Mouse (Mus musculus) brown adipose tissue, adult 24 weeks (tissue): Measurements from ENCODE around the gene Pfkfb3. TPM values are rescaled to one million over a fixed set of nuclear protein-coding genes. Genes with fewer than 3 reads are reported as not detected.

Source experiments
- H3K27ac ChIP-seq: fragments of 200-500 bp; replicated peaks from 2 replicates; pipeline ENCODE4 v1.5.1; 2012; ENCODE audit warnings: low read depth, mild to moderate bottlenecking, low read length
- H3K4me1 ChIP-seq: fragments of 200-500 bp; 2 replicates; pipeline ENCODE4 v1.6.1; 2012; ENCODE audit warnings: low read length, mixed read lengths; ENCODE audit not compliant: control insufficient read depth, insufficient read depth, insufficient read length
- H3K4me3 ChIP-seq: fragments of 200-500 bp; 2 replicates; pipeline ENCODE4 v1.5.1; 2012; ENCODE audit warnings: low read depth, mild to moderate bottlenecking, low read length, moderate library complexity; ENCODE audit not compliant: insufficient read depth
- polyA plus RNA-seq: library from polyadenylated mRNA; stranded (reverse); fragments of >200 nt; gene quantifications from 2 replicates; pipeline ENCODE4 v1.2.4, GENCODE M21; 2012; ENCODE audit not compliant: missing spikeins, insufficient read depth, insufficient read length

Pfkfb3 gene
- 190 and 226 TPM in 2 replicates for polyA plus RNA-seq

GRCm38 (mm10) chr2:11553471-11554400 is at the start of gene Pfkfb3:
Pfkfb3 (minus strand) TSS chr2:11554077.
- H3K27ac ChIP-seq = peak within 1 kb of the TSS; percentile 29
- peak within 1 kb of the TSS; percentile 76 for H3K4me3 ChIP-seq
- peaks cover 3% of the 10 kb centered on the region; the same call in 1 of the 2 replicates for H3K4me1 ChIP-seq

- H3K4me3 ChIP-seq = peak overlapping the region; percentile 83
- H3K27ac ChIP-seq = peak overlapping the region; percentile 36
- peaks cover 7% of the 10 kb centered on the region; the same call in 1 of the 2 replicates for H3K4me1 ChIP-seq
Observed at GRCm38 (mm10) chr2:11602506-11603489, 48.9 kb upstream of the Pfkfb3 start.

GRCm38 (mm10) chr2:11601795-11602194 is 47.9 kb upstream of the Pfkfb3 start:
- Histone ChIP-seq H3K4me3 (peak overlapping the region; percentile 83), H3K4me1 (peaks cover 7% of the 10 kb centered on the region; the same call in 1 of the 2 replicates), H3K27ac (no peak overlapping the region)

GRCm38 (mm10) chr2:11597906-11598305 is 44.0 kb upstream of the Pfkfb3 start:
- Histone ChIP-seq H3K4me1 (peaks cover 7% of the 10 kb centered on the region; the same call in 1 of the 2 replicates), H3K4me3 (no peak overlapping the region), H3K27ac (no peak overlapping the region)

- peaks cover under 1% of the 10 kb centered on the region; the same call in 1 of the 2 replicates for H3K4me1 ChIP-seq
- no peak overlapping the region for H3K27ac ChIP-seq
- H3K4me3 ChIP-seq = no peak overlapping the region
Observed at GRCm38 (mm10) chr2:11596690-11597089, 42.8 kb upstream of the Pfkfb3 start.

- Histone ChIP-seq H3K27ac (no peak overlapping the region), H3K4me1 (no peaks in the 10 kb centered on the region; the same call in 1 of the 2 replicates), H3K4me3 (no peak overlapping the region)
Observed at GRCm38 (mm10) chr2:11587996-11588395, 34.1 kb upstream of the Pfkfb3 start.

- no peak overlapping the region for H3K4me3 ChIP-seq
- no peak overlapping the region for H3K27ac ChIP-seq
- no peaks in the 10 kb centered on the region for H3K4me1 ChIP-seq
Observed at GRCm38 (mm10) chr2:11579399-11579798, 25.5 kb upstream of the Pfkfb3 start.

- H3K4me3 ChIP-seq = no peak overlapping the region
- no peak overlapping the region for H3K27ac ChIP-seq
- no peaks in the 10 kb centered on the region for H3K4me1 ChIP-seq
Observed at GRCm38 (mm10) chr2:11578187-11578586, 24.3 kb upstream of the Pfkfb3 start.

GRCm38 (mm10) chr2:11573684-11574083 is 19.8 kb upstream of the Pfkfb3 start:
- Histone ChIP-seq H3K4me1 (no peaks in the 10 kb centered on the region), H3K4me3 (no peak overlapping the region), H3K27ac (no peak overlapping the region)

- Histone ChIP-seq H3K27ac (no peak overlapping the region), H3K4me1 (no peaks in the 10 kb centered on the region)
Observed at GRCm38 (mm10) chr2:11571004-11571535, 17.2 kb upstream of the Pfkfb3 start.

GRCm38 (mm10) chr2:11568471-11568870 is 14.6 kb upstream of the Pfkfb3 start:
- Histone ChIP-seq H3K4me1 (no peaks in the 10 kb centered on the region), H3K27ac (no peak overlapping the region), H3K4me3 (no peak overlapping the region)

More at GRCm38 (mm10) chr2:11571004-11571535, 17.2 kb upstream of the Pfkfb3 start:
- no peak overlapping the region for H3K4me3 ChIP-seq

- Histone ChIP-seq H3K4me1 (no peaks in the 10 kb centered on the region), H3K27ac (no peak overlapping the region), H3K4me3 (no peak overlapping the region)
Observed at GRCm38 (mm10) chr2:11567781-11568362, 14.0 kb upstream of the Pfkfb3 start.

- Histone ChIP-seq H3K4me3 (no peak overlapping the region), H3K4me1 (no peaks in the 10 kb centered on the region), H3K27ac (no peak overlapping the region)
Observed at GRCm38 (mm10) chr2:11566898-11567297, 13.0 kb upstream of the Pfkfb3 start.

- H3K27ac ChIP-seq = no peak overlapping the region
- H3K4me3 ChIP-seq = no peak overlapping the region
- no peaks in the 10 kb centered on the region for H3K4me1 ChIP-seq
Observed at GRCm38 (mm10) chr2:11566241-11566640, 12.4 kb upstream of the Pfkfb3 start.
